Comparison of ENCODE assay signal across 12 mouse cellular contexts in genomic region chr4:125316876-125317275, GRCm38 (mm10).
"Had no signal": no experiment of that assay in that cellular context is flagged by ENCODE, and none has a peak within 500 bp of the region (broad histone marks: within the 10 kb centered on the region; RNA-seq: fewer than 3 reads in every experiment).

No protein-coding gene starts in this region.

- DNase-seq: gastrocnemius, adult 2 months; gastrocnemius, postnatal 10 days; gastrocnemius, postnatal 25 days; heart, adult 2 months; heart, postnatal 4 days; kidney, adult 18-20 months; kidney, adult 8-10 months; kidney, postnatal 14 days; kidney, postnatal 36 days; layer of hippocampus, adult 9-11 months; layer of hippocampus, postnatal 36 days; left cerebral cortex, postnatal 4 days had no signal
